Mouse (Mus musculus) mature B cell (primary cell): ENCODE results near the gene P2ry6.

Experiments used
- in situ Hi-C: fragments of 300-500 bp; cut with MboI; formaldehyde crosslinking; loops from 2 replicates; pipeline ENCODE4 v1.14.3; 2019

The P2ry6 gene

DNA sequence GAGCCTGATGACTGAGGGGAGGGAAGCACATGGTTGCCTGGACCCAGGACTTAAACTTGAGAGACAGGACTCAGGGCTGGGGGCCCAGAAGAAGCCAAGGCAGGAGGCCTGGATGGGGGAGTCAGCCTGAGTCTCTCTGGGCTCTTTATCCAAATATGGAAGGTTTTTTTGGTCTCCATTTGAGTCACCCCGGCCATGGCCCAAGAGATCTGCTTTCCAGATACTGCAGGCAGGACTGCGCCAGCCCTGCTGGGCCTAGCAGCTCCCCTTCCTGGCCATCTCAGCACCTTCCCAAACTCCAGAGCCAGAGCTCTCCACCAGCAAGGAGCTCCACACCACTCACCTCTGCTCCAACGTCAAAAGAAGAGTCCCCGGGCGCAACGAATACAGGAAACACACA, 57.9 kb downstream of the P2ry6 start:
- in situ Hi-C loops: no loop called here

DNA sequence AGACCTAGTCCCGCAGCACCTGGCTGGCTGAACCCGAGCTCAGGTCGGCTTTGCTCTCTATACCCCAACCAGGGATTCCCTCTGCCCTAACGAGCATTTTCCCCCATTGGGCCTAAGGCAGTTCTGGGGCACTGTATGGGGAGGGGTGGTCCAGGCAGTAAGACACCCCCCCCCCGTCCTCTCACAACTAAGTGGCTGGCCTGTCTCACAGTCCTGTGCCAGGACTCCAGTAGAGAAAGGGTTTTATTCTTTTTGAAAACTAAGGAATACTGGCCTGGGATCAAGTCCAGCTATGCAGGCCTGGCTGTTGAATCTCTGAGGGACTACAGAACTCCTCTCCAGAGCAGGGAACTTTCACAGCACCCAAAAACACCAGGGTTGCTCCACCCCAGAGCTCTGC, 59.2 kb downstream of the P2ry6 start:
- in situ Hi-C loops: no loop called here

DNA sequence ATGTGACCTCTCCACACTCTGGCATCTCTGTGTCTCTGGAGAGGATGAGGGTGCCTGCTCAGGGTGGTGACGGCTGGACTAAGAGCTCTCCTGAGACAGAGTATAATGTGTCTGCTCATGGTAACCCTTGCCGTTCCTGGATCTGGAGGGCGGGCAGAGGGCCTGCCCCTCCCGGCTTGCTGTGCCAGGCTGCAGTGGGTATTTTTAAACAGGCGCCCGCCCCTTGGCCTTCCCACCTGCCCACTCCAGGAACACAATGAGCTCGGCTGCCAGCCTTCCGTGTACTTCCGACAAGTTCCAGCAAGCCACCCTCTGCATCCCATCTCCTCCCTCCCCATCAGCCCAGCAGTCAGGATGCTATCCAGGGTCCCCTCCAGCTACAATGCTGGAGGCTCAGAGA, 62.7 kb downstream of the P2ry6 start:
- in situ Hi-C loops: no loop called here

DNA sequence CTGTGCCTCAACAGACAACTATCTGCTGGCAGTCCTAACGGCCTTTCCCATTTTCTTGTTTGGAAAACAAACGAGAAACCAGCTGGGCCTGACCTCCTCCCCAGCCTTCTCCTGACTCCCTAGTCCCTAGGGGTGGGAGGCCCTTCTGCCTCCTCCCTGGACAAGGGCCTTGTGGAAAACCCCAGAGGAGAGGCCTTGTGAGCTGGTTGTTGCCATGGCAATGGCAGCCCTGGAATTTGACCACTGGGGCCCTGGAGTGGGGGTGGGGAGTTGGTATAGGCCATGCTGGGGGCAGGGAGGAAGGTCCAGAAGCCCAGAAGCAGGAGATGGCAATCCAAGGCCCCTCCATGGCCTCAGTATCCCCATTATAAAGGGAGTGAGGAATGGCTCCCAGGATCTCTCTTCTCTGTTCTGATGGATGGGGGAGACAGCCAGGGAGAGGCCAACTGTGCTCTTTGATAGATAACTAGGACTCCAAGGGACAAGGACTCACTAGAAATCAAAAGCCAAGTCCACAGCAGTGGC, 63.1 kb downstream of the P2ry6 start:
- in situ Hi-C loops: no loop called here

DNA sequence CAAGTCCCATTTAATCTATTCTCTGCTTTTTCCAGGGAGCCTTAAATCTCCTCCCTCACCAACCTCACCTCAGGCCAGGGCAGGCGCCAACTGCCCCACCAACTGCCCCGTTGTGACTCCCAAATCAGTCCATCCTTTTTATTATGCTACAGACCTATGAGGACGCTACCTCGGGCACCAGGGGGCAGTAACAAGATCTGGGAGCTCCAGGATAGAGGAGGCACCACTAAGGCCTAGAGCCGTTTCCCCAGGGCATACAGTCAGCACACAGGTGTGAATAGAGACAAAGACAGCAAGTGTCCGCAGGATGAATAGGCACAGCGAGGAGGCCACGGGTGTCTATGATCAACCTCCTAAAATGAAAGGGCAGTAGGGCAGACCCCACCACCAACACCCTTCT, 65.9 kb downstream of the P2ry6 start:
- in situ Hi-C loops: no loop called here

DNA sequence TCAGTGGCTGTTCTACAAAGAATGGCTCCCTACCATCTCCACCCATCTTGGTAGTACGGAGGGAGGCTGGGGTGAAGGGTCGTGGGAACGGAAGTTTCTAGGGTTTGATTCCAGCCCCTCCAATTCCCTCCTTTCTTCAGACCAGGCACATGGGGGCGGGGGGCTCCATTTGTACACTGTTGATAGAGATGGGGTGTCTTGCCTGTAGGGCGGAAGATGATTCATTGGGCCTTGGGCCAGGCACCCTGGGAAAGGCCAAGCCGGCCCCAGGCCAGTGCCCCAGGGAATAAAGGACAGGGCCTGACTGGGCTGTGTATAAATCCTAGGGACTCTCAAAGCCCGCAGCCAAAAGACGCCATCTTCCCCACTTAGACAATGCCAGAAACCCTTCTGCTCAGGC, 66.4 kb downstream of the P2ry6 start:
- in situ Hi-C loops: no loop called here

DNA sequence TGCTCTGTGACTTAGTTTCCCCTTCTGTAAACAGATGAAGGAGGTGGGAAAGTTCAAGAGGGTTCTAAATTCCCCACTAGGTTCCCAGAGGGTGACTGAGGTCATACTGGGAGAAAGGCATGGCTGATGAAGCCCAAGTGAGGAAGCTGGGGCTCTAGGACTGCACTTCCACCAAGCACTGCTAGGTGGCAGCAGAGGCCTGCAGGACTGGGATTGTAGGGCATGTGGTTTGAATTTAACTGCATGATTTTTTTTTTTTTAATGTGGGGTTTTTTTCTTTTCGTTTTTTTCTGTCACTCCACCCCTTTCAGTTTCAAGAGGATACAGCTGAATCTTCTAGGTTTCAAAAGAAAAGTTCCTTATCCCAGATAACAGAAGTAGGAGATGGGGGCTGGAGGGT, 67.2 kb downstream of the P2ry6 start:
- in situ Hi-C loops: no loop called here

DNA sequence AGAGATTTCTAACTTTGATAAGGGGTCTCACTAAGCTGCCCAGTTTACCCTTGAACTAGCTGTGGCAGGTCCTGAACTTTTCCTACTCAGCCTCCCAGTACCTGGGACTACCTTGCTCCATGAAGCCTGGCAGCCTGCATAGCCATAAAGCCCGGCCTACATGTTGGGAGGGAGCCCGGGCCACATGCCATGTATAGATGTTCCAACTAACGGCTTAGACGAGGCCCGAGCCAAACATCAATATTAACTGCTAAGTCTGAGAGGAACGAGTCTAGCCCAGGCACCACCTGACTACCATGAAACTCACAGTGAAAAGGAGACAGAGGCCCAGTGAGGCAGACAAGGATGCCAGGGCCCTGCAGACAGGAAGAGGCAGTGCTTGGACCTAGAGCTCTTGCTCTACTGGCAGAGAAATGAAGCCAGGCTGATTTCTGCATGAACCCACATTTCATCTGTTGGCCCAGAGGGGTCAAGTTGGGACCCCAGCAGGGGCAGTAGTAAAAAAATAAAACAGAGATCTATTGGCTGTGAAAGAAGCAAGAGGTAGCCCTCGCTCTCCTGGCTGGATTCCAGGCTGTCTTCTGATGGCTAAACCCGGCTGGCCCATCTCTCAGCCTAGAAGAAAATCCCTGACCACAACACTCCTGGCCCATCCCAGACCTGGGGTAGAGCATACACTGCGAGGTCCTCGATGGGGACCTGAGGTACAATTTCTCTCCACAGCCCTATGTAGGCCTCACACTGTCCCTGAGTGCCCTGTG, 68.2 kb downstream of the P2ry6 start:
- in situ Hi-C loops: no loop called here

DNA sequence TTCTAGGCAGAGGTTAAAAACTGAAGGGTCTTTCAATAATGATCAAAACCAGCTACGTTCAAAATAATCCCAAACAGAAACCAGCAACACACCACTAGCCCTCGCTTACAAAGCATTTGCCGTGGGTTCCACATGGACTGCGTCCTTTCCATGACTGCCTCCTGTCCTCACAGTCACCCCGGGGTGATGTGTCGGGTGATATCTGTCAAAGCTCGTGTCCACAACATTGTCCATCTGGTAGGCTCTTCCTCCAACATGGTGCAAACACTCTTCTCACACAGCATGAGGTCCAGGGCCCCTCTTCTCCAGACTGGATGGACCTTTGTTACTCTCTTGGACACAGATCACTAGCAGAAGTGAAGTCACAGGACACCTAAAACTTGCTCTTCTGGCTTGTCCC, 69.4 kb downstream of the P2ry6 start:
- in situ Hi-C loops: no loop called here

DNA sequence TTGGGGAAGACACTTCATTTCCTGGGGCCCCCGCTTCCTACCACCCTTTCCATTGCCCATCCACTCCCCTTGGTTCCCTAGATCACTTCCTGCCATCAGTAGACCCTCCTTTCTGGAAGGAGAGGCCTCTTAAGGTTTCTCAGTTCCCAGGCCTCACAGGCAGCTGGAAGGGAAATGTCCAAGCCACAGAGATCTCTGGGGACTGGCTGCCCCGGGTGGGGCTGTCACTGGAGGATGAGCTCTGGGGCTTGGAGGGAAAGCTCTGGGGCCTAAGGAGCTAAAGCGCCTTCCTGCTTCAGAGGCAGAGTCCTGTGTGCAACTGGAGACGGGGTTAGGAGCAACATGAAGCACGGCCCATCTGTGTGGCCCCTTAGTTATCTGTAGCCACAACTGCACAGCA, 69.8 kb downstream of the P2ry6 start:
- in situ Hi-C loops: no loop called here

DNA sequence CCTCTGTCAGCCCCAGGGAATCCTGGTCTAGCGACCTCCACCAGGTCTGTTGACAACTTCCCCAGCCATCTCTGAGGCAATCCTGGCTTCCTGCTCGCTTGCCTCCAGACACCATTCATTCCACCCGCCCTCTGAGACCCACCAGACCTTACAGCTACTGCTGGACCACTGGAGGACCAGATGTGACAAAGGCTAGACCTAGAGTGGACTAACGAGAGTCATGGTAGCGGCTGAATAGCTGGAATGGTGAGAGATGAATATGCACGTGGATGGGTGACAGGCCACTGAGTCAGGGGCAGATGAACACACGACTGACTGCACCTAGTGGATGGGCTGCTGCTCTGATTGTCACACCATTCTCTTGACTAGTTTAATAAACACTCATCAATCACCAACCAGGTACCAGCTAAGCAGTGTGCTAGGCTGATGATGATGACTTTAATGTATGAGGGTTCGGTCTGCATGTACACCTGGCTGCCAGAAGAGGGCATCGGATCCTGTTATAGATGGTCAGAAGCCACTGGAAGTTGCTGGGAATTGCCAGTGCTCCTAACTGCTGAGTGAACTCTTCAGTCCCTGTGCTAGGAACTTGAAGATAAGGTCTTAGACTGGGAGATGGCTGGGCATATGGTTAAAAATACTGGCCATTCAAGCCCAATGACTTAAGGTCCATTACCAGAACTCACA, 71.9 kb downstream of the P2ry6 start:
- in situ Hi-C loops: no loop called here

DNA sequence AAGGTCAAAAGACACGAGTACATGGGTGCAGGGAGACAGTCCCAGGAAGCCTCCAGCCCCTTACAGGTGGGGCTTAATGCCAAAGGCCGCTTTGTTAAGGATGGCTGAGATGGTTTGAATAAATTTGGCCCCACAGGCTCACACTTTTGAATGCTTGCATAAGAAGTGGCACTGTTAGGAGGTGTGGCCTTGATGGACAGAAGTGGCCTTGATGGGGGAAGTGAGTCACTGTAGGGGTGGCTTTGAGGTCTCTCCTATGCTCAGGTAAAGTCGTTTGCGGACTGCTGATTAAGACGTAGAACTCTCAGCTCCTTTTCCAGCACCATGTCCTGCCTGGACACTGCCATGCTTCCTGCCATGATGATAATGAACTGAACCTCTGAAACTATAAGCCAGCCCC, 76.6 kb downstream of the P2ry6 start:
- in situ Hi-C loops: no loop called here

DNA sequence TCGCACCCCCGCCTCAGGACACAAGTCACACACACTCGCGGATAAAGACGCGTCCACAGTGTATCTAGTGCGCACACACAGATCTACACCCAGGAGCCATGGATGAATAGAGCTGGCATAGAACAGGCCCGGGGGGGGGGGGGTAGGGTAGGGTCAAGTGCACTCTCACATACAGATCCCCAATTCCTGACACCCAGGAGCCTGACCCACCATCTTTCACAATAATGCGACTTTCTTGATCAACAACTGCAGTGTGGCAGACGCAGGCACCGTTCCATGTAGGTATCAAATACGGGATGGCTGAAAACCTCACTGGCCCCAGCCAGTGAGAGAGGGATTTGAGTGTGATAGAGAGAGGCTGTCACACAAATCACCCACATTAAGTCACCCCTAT, 79.6 kb downstream of the P2ry6 start:
- in situ Hi-C loops: no loop called here

DNA sequence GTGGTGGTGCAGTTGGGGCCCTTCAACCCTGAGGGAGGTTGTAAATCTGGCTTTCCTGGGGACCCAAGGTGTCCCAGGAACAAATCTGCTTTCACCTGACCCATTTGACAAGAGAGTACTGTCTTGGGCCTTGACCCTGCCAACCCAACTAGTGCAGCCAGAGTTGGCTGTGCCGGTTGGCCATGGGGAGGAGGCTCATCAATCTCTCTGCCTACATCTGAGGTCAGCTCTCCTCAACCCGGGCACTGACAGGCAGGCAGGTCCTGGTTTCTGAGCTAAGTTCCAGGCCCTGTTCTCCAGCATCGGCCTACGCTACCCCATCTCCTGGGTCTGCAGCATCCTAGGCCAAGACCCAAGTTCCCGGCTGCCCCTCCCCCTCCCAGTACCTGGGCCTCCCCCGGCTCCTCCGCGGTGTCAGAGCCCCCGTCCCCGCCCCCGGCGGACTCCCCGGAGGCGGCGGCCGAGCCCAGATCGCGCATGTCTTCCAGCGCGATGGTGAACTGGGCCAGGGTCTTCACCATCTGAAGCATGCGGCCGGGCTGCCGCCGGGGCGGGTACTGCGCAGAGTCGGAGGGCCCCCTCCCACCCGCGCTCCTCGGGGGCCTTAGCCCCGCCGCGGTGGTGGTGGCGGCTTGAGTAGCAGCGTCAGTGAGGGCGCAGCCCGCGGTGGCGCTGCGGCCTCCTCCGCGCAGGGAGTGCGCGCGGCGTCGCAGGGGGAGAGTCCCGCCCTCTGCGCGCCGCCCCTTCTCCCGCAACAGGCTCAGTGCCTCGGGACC, 80.2 kb downstream of the P2ry6 start:
- in situ Hi-C loops: no loop called here

DNA sequence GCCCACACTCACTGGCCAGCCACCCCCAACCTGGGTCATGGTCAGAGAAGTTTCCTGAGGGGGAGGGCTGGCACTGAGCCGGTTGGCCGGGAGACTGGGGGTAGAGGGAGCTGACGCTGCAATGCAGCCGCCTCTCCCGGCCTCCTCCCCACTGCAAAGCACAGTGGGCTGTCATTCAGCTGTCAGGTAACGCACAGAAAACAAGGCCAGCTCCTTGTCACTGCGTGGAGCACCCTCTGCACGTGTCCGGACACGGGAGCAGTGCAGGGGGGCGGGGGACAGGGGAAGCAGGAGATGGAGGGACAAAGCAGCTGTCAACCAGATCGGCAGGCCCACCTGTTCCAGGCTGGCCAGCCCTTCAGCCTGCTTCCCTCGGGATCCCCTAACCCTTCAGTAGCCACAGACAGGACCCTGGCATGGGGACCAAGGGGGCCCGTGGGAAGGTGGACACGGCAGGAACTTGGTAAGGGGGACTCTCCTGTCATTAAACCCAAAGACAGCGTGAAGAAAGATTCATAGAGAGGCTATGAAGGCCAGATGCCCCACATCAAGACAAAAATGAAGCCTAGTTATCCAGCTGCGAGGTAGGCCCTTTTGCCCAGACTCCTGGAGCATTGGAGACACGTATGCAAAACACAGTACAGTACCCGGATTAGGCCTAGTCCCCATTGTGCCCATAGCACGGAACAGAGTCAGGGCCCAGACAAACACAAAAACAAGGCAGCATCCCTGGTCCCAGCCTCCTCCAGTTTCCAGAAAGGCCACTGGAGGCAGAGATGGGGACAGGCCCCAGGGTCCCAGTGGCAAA, 81.0 kb downstream of the P2ry6 start:
- in situ Hi-C loops: no loop called here
